Mouse (Mus musculus) cerebellum, adult 2 months (tissue): ENCODE data around the gene Copa.

Experiments used
- CTCF ChIP-seq: fragments of 200-500 bp; IDR thresholded peaks from 2 replicates; pipeline ENCODE4 v1.5.1; 2011; ENCODE audit warnings: low read depth, mild to moderate bottlenecking, control low read depth, low read length, moderate library complexity, borderline replicate concordance; ENCODE audit not compliant: insufficient read depth
- POLR2A ChIP-seq: fragments of 200-500 bp; IDR thresholded peaks from 2 replicates; pipeline ENCODE4 v1.6.1; 2011; ENCODE audit warnings: low read length, control low read depth, borderline replicate concordance; ENCODE audit not compliant: insufficient read depth

GRCm38 (mm10) chr1:172154536-172154935, 72.2 kb downstream of the Copa start:
- no peak for TF ChIP-seq POLR2A
- no peak for TF ChIP-seq CTCF
